Mouse (Mus musculus) bone marrow, adult 2 months (tissue): ENCODE results near the gene Gli2.

Experiments
- CTCF ChIP-seq: fragments of 200-500 bp; IDR thresholded peaks from 2 replicates; pipeline ENCODE4 v1.5.1; 2011; ENCODE audit warnings: low read length, control low read depth; ENCODE audit not compliant: control insufficient read depth, insufficient read depth
- POLR2A ChIP-seq: fragments of 200-500 bp; IDR thresholded peaks from 2 replicates; pipeline ENCODE4 v1.6.1; 2011; ENCODE audit warnings: low read depth, mild to moderate bottlenecking, control low read depth, low read length, borderline replicate concordance; ENCODE audit not compliant: control insufficient read depth

DNA sequence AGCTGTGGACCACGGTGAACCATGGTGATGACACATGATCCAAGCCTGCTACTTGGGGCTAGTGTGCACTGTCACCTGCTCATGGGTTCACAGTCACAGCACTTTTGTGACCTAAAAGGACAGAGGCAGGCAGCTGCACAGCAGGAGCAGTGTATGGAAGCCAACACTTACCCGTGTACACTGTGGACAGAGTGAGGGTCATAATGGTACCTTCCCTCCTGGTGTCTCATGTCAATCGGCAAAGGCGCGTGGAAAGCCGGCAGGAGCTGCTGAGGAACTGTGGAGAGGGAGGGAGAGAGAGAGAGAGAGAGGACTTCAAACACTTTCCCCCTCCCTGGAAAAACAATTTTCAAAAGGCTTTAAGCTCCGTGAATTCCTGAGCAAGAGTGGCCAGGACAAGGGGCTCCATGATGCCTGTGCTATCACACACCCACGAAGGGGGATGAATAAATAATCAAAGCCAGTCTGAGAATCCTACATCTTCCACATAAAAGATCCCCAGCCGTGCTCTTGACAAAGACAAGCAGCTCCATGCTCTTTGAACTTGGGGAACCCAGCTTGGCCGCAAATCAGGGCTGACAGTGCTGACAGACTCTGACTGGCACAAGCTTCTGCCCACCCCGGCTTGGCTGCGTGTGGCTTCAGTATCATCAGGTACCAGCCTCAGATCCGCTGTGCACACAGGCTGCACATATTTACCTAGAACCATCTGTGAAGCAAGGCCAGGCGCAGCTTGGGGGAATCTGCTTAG, 163.1 kb downstream of the Gli2 start:
- TF ChIP-seq CTCF (no peak), POLR2A (no peak)
